In genomic region chr11:61193392-61193791, GRCm38 (mm10) we compare ENCODE assay signal across 9 mouse cellular contexts. TPM values are rescaled to one million over a fixed set of nuclear protein-coding genes. Genes with fewer than 3 reads are reported as not detected.
DNase-seq lines count a peak whose midpoint lies in the region; ATAC-seq and TF ChIP-seq lines count a peak whose summit lies in the region.
"Had no signal": no experiment of that assay in that cellular context is flagged by ENCODE, and none has a peak within 500 bp of the region (broad histone marks: within the 10 kb centered on the region; RNA-seq: fewer than 3 reads in every experiment).

No protein-coding gene starts in this region.

- no peak overlapping the region for H3K4me3 ChIP-seq in embryonic facial prominence, embryonic 10.5 days
- no peak overlapping the region for H3K4me3 ChIP-seq in lung, postnatal 0 days (ENCODE audit: low read depth, low read length)
- H3K4me3 ChIP-seq: limb, embryonic 13.5 days had no signal

- no peak overlapping the region for H3K9ac ChIP-seq in lung, postnatal 0 days (replicated peaks; ENCODE audit: low read depth)
- H3K9ac ChIP-seq: limb, embryonic 13.5 days had no signal

- no peak overlapping the region for H3K4me2 ChIP-seq in lung, postnatal 0 days (replicated peaks; ENCODE audit: low read depth, low read length)
- H3K4me2 ChIP-seq: limb, embryonic 13.5 days had no signal

- H3K4me1 ChIP-seq in embryonic facial prominence, embryonic 10.5 days = no peaks in the 10 kb centered on the region
- H3K4me1 ChIP-seq in lung, postnatal 0 days (ENCODE audit: insufficient read depth, low read depth, low read length) = no peaks in the 10 kb centered on the region; the same call in 1 of the 2 replicates

- peaks cover 11% of the 10 kb centered on the region for H3K27me3 ChIP-seq in embryonic facial prominence, embryonic 10.5 days (replicated peaks; ENCODE audit: low read depth, poor library complexity, severe bottlenecking)
- H3K27me3 ChIP-seq in lung, postnatal 0 days (replicated peaks; ENCODE audit: insufficient read depth, low read length) = no peaks in the 10 kb centered on the region

- intact Hi-C loops in heart, postnatal 14 days (cut with DNase I) = loop anchor here (2.0 to 10.0 kb wide), 5 partner anchors 39 to 309 kb away; no protein-coding TSS in a partner anchor

- peak; percentile 67 for ATAC-seq in lung, postnatal 0 days

- no peak for TF ChIP-seq EP300 in lung, postnatal 0 days (IDR thresholded peaks at IDR 0.05)

- no peaks in the 10 kb centered on the region for H3K9me3 ChIP-seq in embryonic facial prominence, embryonic 10.5 days
- no peaks in the 10 kb centered on the region for H3K9me3 ChIP-seq in lung, postnatal 0 days (ENCODE audit: low read length)
- H3K9me3 ChIP-seq: limb, embryonic 13.5 days had no signal

- no peak overlapping the region for H3K27ac ChIP-seq in embryonic facial prominence, embryonic 10.5 days (replicated peaks)
- no peak overlapping the region for H3K27ac ChIP-seq in lung, postnatal 0 days (ENCODE audit: low read length)
- H3K27ac ChIP-seq: limb, embryonic 13.5 days had no signal

- peak; percentile 86 for DNase-seq in ES-CJ7 (ENCODE audit: low read depth, low spot score)
- DNase-seq in adrenal gland, postnatal 25 days = peak; percentile 84
- peak; percentile 75 for DNase-seq in embryonic facial prominence, embryonic 10.5 days (ENCODE audit: low spot score)
- DNase-seq in heart, postnatal 14 days = peak; percentile 86 to 93
- DNase-seq in layer of hippocampus, adult 11-12 months (ENCODE audit: low spot score) = peak; percentile 85
- peak; percentile 88 for DNase-seq in lung, postnatal 0 days (ENCODE audit: low spot score)
- peak; percentile 88 to 90 for DNase-seq in right cerebral cortex, adult 2 months (ENCODE audit: low spot score in 2 of 2)
- DNase-seq in urinary bladder, postnatal 10 days (ENCODE audit: low spot score) = peak; percentile 61

- WGBS in embryonic facial prominence, embryonic 10.5 days = 15% methylated on average over 9 of the region's 9 CpGs
- WGBS in lung, postnatal 0 days = 4% methylated on average over 9 of the region's 9 CpGs

- peak; percentile 99 for TF ChIP-seq CTCF in lung, postnatal 0 days (IDR thresholded peaks at IDR 0.05)

- H3K36me3 ChIP-seq in embryonic facial prominence, embryonic 10.5 days (replicated peaks) = no peaks in the 10 kb centered on the region
- H3K36me3 ChIP-seq in lung, postnatal 0 days (ENCODE audit: insufficient read depth, low read length) = no peaks in the 10 kb centered on the region
- H3K36me3 ChIP-seq: limb, embryonic 13.5 days had no signal

RNA-seq across cellular contexts. Expression of gene Aldh3a1, which starts 13.9 kb away (rescaled TPM):
- 0.88 and 1.1 TPM in 2 replicates for total RNA-seq in adrenal gland, postnatal 25 days (2021)
- polyA plus RNA-seq in embryonic facial prominence, embryonic 10.5 days (2016; fragmentation: Nextera tagmentation; extraction: Ambion mirVana) = not detected in 2 replicates
- 1 to 10 TPM in 1 of 2 experiments, under 1 TPM in 1; 0.41 to 2.2 TPM for total RNA-seq in heart, postnatal 14 days (2021)
- polyA plus RNA-seq in lung, postnatal 0 days (2015; fragmentation: Nextera tagmentation; extraction: Ambion mirVana) = 7.3 and 7.8 TPM in 2 replicates

RNA-seq across cellular contexts. Expression of gene Usp22, which starts 18.5 kb away (rescaled TPM):
- 68.9 and 103 TPM in 2 replicates for total RNA-seq in adrenal gland, postnatal 25 days (2021)
- 185 and 189 TPM in 2 replicates for polyA plus RNA-seq in embryonic facial prominence, embryonic 10.5 days (2016; fragmentation: Nextera tagmentation; extraction: Ambion mirVana)
- 10 to 100 TPM; 37.6 to 38.9 TPM for total RNA-seq in heart, postnatal 14 days (2021)
- polyA plus RNA-seq in lung, postnatal 0 days (2015; fragmentation: Nextera tagmentation; extraction: Ambion mirVana) = 38.4 and 39.9 TPM in 2 replicates
